Mouse (Mus musculus): ENCODE results near the gene Prss47. TPM values are rescaled to one million over a fixed set of nuclear protein-coding genes. Genes with fewer than 3 reads are reported as not detected.

Gene Prss47
- polyA plus RNA-seq, 1 experiment from 2014 or later = not detected

Other genes with a start within 250 kb of the Prss47 start
- 0.49 and 0.54 TPM in 2 replicates for gene Cntnap3, start 148.8 kb downstream of the Prss47 start, polyA plus RNA-seq (2015; fragmentation: Nextera tagmentation; extraction: Ambion mirVana)
- gene Spata31, start 135.4 kb downstream of the Prss47 start, polyA plus RNA-seq (2015; fragmentation: Nextera tagmentation; extraction: Ambion mirVana) = not detected in 2 replicates
- not detected in 2 replicates for gene Spata31d1c, start 19.7 kb downstream of the Prss47 start, polyA plus RNA-seq (2015; fragmentation: Nextera tagmentation; extraction: Ambion mirVana)
- 31.1 and 32.1 TPM in 2 replicates for gene Mfsd14b, start 60.2 kb upstream of the Prss47 start, polyA plus RNA-seq (2015; fragmentation: Nextera tagmentation; extraction: Ambion mirVana)
- not detected in 2 replicates for gene Olfr465-ps1, start 85.3 kb upstream of the Prss47 start, polyA plus RNA-seq (2015; fragmentation: Nextera tagmentation; extraction: Ambion mirVana)
- not detected in 2 replicates for gene Olfr466, start 97.5 kb upstream of the Prss47 start, polyA plus RNA-seq (2015; fragmentation: Nextera tagmentation; extraction: Ambion mirVana)
- gene Nlrp4f, start 153.2 kb upstream of the Prss47 start, polyA plus RNA-seq (2015; fragmentation: Nextera tagmentation; extraction: Ambion mirVana) = not detected in 2 replicates
- gene Gm10775, start 206.8 kb upstream of the Prss47 start, polyA plus RNA-seq (2015; fragmentation: Nextera tagmentation; extraction: Ambion mirVana) = 0.21 TPM in 1 of 2 replicates, not detected in the other
- gene Zfp369, start 226.1 kb upstream of the Prss47 start, polyA plus RNA-seq (2015; fragmentation: Nextera tagmentation; extraction: Ambion mirVana) = 14.6 and 15.9 TPM in 2 replicates

All from neural tube, embryonic 13.5 days (tissue).